Mouse (Mus musculus) lung, postnatal 0 days (tissue): ENCODE measurements at regions not wholly inside any gene's neighbourhood (a gene's known extent, or its start where the extent isn't known, plus 50 kb on each side); places are given as distances from the start of the nearest gene placed in this dataset.

Source experiments
- CTCF ChIP-seq: IDR thresholded peaks from 2 replicates; pipeline ENCODE4 v1.5.1; 2016; ENCODE audit warnings: antibody characterized with exemption, mild to moderate bottlenecking
- EP300 ChIP-seq: IDR thresholded peaks from 2 replicates; pipeline ENCODE4 v1.6.1; 2016; ENCODE audit warnings: antibody characterized with exemption, mild to moderate bottlenecking, control low read depth

DNA sequence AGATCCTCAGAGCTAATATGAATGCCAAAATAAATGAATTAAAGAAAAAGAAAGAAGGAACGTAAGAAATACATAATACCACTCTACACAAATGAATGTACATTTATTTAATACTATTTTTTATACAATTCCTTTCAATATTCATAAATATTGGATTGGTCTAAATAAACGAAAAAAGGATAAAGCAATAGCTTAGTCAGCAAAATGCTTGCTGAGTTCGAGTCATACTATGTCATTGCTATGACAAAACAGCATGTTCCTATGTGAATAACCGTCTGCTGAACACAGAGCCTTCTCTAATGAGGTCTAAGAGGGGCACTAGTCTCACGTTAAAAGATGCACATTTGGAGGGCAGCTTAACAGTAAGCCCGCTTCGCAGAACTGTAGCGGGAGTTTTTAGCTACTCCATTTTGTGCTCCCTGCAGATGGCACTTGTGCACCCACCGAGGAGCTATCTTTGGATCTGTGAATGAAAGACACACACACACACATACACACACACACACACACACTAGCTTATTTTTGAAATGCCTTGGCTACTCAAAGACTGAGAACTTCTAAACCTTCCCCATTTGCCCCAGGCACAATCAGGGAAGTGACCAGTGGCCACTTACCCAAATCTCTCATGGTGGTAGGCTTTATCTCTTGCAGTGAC is 69.1 kb upstream of the Pias1 start:
- TF ChIP-seq EP300 (no peak), CTCF (no peak)
